Mouse (Mus musculus): Measurements from ENCODE around the gene Skap1. TPM values are rescaled to one million over a fixed set of nuclear protein-coding genes. Genes with fewer than 3 reads are reported as not detected.

Skap1 gene
- 1 to 10 TPM; 1.1 to 2.8 (median 2.3) TPM for total RNA-seq (2022)

DNA sequence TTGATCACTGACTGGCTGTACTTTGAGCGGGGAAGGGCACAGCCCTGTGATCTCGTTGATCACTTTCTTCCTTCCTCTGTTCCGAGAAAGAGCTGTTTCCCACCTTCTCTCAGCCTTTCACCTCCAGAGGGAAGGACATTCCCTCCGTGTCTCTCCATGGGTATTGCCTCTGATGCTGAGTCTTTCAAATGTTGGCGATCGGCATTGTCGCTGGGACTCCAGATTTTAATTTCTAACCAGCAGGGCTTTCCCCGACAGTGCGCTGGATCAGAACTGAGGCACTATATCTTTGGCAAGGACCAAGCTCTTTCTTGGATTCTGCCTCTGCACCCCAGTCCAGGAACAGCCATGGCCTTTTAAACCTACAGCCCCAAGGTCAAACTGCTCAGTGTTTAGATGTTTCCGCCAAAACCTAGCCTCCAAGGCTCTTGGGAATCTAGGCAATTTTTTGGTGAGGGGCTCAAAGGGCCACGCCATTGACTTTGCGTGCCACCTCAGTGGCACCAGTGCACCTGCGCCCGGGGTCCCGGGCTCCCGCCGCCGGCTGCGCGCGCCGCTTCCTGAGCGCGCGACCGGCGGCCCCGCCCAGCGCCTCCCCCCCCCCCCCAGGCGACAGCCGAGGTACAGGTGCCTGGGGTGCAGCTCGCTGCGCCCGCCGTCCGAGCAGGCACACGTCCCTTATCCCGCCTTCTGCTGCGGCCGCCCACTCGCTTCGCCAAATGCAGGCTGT lies at the start of gene Skap1:
Gene Skap1 (plus strand): TSS at position 608 of the 730 bp plus-strand sequence.
- DNase-seq (ENCODE audit: low spot score in 2 of 2) = no peak

DNA sequence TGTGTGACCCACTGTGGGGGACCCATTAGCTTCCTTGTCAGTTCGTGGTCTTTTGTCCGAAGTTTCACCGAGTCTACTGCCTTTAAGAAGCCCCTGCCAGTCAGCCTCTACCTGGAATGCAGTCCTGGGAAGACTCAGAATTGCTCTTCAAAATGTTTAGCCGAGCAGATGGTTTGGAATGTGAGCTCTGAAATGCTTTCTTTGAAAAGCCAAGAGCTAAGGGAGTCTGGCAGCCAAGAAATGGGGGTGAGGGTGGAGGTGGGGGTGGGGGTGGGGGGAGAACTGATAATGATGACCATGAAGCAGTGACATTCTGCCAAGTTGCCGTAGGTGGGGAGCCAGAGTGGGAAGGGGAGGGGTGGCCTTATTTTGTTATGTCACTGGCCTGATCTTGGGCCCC lies 43.3 kb upstream of the Skap1 start:
- DNase-seq (ENCODE audit: low spot score in 2 of 2) = no peak

DNA sequence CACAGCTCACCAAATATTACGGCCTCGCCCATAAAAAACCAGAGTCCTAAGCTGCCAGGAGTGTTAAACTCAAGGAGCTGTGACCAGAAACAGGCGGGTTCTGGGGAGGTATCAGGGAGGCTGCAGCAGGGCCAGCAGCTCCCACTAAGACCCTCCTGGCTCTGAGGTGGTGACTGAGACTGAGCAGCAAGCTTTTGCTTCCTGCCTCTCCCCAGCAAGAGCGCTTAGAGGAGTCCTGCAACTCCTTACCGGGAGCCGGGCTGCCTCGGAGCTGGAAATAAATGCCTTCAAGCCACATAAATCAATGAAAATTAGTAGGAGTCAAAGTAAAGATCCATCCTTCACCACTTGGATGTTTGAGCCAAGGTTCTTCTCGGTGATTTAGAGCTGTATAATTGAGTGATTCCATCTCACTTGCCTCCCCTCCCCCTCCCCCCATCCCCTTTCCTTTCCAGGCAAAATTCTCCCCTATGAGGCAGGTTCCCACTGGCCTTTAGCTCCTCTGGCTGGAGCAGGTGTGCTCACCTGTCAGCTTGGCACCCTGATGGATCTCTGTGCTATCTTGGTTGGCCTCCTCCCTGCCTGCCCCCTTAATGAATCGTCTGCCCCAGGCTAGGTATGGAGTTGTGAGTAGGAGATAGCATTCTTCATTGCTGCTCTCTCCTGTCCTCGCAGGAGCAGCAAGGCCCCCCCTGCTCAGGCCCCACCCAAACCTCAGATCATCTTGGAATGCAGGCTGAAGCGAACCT lies 42.7 kb upstream of the Skap1 start:
- no peak for DNase-seq (ENCODE audit: low spot score in 2 of 2)

DNA sequence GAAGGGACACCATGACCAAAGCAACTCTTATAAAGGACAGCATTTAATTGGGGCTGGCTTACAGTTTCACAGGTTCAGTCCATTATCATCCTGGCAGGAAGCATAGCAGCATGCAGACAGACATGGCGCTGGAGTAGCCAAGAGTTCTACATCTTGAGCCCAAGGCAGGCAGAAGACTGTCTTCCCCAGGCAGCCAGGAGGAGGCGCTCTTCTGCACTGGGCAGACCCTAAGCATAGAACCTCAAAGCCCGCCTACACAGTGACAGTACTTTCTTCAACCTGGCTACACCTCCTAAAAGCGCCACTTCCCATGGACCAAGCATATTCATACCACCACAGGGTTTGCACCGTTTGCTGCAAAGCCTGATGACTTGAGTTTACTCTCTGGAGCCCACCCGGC lies 39.2 kb upstream of the Skap1 start:
- DNase-seq (ENCODE audit: low spot score in 2 of 2) = no peak

DNA sequence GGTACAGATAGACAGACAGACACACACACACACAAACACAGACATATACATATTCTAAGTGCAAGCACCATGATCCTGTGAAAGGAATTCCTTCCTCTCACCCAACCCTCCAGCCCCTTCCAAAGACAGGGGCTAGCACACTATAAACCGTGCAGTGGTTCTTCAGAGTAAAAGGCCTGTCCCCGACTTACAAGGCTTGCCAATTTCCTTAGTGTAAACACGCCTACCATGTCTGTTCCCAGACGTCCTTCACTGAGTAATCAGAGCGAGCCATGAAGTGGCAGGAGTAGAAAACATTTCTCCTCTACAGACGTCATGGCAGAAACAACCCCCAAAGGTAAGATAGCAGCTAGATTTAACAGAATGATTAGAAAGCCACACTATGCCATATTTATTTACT lies 38.2 kb upstream of the Skap1 start:
- DNase-seq (ENCODE audit: low spot score in 2 of 2) = no peak

DNA sequence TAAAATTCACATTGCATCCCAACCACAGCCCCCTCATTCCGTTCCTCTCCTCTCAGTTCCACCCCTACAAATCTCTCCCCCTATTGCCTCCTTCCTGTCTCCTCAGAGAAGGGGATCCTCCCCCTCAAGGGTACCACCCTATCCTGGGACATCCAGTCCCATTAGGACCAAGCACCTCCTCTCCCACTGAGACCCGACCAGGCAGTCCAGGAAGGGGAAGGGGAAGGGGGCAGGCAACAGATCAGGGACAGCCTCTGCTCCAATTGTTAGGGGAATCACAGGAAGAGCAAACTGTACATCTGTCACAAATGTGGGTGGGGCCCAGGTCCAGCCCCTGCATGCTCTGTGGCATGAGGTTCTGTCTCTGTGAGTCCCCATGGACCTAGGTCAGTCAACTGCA lies 37.6 kb upstream of the Skap1 start:
- DNase-seq (ENCODE audit: low spot score in 2 of 2) = no peak

DNA sequence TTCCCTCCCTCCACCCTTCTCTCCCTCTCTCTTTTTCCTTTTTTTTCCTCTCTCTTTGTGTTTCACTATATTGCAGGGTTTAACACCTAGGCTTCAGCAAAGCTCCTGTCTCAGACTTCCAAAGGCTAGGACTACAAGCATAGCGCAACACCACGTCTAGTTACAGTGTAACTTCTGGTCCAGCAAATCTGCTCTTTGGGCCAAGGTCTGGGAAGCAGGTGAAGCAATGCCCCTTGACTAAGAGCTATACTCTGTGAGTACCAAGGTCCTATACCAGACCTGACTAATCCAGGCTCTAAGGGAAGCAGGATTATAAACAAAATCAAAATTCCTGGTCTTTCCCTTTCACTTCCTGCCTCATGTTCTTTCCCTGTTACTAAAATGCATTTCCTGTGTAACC lies 35.3 kb upstream of the Skap1 start:
- no peak for DNase-seq (ENCODE audit: low spot score in 2 of 2)

DNA sequence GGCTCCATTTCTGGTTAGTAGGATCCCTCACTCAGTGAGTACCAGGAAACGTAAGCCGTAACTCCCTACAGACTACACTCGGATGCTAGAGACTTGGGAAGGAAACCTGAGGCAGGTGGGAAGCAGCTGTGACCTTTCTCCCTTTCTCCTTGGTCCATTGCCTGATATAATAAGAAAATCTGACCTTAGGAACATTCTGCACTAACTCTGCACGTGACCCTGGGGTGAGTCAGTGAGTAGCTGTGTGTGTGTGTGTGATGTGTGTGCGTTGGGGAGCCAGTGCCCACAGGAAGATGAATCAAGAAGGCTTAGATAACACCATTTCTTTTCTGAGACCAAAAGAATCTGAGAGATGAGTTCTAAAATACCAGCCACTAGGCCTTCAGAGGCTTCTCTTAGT lies 34.5 kb upstream of the Skap1 start:
- DNase-seq (ENCODE audit: low spot score in 2 of 2) = no peak

DNA sequence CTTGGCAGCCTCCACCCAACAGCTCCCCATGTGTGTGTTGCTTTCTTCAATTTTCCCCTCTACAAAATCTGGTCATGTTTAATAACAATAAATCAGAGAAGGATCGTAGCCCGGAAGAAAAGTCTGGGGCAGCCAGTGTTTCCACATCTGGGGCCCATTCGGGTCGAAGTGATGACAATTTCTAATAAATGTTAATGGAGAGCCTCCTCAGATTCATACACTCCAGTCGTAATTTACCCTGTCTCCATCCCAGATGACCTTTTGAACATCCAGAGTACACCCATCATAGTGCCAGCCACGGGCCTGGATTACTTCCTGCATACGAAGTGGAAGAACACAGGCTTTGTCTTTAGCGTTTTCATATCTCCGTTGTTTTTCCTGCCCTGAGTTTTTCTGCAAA lies 32.5 kb upstream of the Skap1 start:
- DNase-seq (ENCODE audit: low spot score in 2 of 2) = no peak

DNA sequence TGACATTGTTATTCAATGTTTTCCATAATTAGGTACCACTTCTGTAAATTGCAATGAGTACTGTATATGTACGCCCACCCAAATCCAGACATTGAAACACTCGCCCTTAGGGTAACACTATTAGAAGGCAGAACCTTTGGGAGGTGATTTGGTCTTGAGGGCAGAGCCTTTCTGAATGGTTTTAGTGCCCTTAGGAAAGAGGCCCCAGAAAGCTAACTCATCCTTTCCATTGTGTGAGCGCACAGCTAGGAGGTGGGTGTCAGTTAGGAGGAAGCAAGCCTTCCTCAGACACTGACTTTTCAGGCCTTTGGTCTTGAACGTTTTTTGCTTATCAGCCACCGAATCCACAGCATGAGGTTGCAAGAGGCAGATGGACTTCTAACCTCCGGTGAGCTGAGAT lies 29.5 kb upstream of the Skap1 start:
- DNase-seq (ENCODE audit: low spot score in 2 of 2) = no peak

DNA sequence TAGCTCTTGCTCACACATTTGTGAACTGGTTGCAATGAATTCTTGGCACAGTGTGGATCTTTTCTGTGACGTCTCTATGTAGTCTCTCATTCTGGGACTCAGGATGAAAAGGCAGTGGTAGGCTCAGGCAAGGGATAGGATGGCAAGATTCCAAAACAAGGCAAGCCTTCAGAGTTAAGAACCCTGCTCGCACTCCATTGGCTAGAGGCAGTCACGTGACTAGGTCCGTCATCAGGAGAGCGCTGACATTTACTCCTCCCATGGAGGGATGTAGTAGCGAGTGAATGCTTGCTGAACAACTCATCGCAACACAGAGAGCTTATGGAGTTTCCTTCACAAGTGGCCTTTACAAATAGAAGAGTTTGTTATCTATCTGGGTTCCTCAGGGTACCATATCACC lies 27.9 kb upstream of the Skap1 start:
- DNase-seq (ENCODE audit: low spot score in 2 of 2) = no peak

DNA sequence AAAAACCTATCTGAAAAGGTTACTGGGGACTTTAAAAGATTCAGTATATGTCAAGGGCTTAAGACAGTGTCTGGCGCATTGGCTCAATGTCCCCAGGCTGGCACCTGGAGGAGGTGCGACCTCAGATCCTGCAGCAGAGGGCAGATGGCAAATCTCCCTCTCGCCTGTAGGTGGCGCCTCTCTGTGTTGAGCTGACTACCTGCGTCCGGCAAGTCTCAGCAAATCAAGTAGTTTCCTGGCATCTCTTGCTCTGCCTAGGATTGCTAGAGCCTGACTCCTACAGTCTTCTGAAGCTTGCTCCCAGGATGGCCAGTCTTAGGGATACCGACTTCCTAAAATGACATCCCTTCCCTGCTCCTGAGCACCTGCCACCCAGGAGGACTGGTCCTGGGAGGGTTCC lies 25.6 kb upstream of the Skap1 start:
- DNase-seq (ENCODE audit: low spot score in 2 of 2) = peak; percentile 13 to 35

DNA sequence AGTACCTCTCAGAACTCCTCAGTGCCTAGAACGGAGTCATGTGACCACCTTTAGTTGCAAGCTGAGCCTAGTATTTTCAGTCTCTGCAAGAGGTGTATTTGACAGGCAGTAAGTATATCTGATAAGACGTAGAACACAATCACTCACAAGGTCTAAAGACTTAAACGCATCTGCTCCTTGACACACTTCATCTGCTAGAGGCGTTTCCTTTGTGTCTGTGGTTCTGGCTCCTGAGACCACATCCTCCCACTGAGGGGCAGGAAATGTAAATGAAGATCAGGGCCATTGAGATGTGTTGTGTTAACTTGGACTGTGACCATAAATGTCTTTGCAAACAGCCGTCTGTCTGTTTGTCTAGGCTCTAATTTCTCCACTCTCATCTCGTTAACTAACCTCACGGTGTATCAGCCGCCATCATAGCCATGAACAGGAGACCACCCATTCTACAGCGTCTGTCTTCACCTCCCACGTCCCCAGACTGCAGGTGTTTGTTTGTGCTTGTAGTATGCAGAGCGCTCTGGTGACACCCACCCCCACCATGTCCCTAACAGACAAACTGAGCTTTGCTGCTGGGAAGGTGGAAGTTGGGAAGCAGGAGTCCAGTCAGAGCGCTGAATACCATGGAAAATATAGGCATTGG lies 22.7 kb upstream of the Skap1 start:
- no peak for DNase-seq (ENCODE audit: low spot score in 2 of 2)

DNA sequence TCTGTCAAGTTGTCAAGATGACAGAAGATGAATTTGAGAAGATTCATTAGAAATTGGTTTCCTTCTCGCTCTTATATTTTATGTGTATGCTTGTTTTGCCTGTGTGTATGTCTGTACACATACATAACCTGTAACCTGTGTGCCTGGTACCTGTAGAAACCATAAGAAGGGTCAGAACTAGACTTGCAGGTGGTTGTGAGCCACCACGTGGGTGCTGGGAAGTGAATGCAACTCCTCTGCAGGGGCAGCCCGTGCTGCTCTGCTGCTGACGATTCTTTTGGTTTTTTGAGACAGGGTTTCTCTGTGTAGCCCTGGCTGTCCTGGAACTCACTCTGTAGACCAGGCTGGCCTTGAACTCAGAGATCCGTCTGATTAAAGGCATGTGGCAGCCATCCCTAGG lies 21.9 kb upstream of the Skap1 start:
- no peak for DNase-seq (ENCODE audit: low spot score in 2 of 2)

DNA sequence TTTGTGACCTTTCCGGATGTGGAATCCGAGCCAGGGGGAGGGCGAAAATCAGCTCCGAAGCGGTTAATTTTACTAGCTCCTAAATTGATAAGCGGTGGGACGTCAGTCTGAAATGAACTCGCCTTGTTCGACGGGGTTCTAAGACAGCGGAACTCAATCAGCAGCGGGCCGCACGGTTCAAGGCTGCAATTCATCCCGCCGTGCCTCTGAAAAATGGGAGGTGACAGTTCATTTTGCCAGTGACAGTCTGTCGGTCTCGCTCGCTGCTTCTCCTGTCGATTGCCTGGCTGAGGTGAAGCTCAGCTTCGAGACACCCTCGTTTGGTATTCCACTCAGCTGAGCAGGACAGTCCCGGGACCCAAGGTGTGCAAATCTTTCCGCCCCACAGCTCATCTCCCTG lies 16.5 kb upstream of the Skap1 start:
- DNase-seq (ENCODE audit: low spot score in 2 of 2) = no peak

DNA sequence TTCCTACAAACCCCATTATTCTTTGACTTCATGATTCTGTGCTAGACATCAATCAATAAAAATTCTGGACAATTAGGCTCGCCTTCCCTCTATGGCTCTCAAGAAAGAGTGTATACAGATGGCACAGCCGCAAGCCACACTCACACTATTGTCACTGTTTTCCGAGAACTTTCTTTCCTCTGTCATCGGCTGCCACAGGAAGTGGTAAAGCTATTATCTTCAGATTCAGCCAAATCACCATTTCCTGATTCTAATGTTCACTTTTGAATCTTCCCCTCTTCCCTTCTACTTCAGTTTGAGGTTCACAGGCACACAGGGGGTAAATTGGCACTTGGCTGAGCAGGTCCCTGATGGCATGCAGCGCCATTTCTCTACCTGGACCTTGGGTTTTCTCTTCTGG lies 9.3 kb upstream of the Skap1 start:
- DNase-seq (ENCODE audit: low spot score in 2 of 2) = no peak

DNA sequence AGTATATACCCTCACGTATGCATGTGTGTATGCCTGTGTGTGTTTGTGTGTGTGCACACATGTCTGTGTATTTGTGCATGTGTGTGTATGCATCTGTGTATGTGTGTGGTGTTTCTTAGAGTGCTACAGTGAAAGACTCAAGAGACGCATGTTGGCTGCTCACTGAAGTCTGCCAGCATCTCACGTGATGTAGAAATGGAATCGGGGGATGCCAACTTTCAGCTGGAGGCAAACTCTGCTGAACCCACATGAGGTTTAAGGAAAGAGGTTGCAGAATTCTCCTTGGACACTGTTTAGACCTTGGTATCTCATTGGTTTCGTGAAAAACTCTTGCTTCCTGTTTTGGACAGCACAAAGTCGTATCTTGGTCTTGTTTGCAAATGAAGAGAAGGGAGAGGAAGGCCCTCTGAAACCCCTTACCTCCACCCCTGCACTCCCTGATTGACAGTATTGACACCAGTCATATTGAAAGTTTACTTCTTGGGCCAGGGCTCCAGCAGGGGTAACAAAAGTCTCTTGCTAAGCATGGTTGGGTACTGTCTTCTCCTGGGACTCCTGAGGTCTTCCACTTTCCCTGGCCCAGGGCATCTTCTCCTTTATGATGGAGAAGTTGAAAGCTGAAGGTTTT lies 8.6 kb upstream of the Skap1 start:
- DNase-seq (ENCODE audit: low spot score in 2 of 2) = no peak

DNA sequence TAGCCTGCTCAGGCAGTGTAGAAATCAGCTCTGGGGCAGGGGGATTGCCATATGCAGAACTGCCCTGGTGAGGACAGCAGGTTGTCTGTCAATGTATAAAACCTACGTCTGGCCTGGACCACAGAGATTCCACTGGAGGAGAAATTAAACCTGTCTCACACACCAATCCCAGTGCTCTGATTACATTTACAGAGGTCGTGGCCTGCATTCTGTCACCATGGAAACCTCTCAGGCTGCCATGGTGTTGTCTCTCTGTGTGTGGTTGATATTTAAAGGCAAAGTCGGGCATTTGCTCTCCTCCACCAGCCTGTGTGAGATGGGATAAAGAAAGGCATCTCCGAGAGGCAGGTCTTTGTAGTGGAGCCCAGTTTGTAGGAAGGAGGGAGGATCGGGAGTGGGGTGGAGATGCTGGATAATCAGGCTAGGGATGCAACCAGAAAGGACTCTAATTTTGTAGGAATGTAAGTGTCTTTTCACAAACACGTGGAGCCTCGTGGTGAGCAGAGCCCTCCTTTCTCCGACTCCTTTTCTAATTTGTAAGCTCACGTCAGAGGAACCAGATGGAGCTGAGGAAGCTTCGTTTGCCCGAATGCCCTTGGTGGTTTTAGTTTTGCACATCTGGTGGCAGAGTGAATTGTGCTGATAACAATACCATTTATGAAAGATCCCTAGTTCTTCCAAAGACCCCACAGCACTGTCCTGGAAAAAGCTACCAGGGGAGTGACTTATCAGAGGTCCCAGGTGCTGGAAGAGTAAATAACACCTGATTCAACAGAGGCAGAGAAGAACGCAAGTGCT lies 7.7 kb upstream of the Skap1 start:
- DNase-seq (ENCODE audit: low spot score in 2 of 2) = no peak

DNA sequence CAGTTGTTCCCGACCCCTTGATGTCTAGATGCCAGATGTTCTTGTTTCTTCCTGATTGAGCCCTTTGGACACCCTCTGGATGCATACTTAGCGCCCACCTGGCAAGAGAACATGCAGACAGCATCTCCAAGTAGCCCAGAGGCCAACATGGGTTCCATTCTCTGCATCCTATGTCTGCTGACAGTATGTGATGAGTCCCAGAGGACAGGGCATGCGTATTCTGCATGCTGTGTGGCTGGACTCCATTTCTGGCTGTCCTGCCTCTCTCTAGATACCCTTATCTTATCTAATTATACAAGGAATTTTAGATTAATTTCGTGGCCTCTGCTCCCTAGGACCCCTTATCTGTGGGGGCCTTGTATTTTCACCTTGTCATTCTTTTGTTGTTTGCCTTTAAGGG lies 2.6 kb upstream of the Skap1 start:
- DNase-seq (ENCODE audit: low spot score in 2 of 2) = no peak

DNA sequence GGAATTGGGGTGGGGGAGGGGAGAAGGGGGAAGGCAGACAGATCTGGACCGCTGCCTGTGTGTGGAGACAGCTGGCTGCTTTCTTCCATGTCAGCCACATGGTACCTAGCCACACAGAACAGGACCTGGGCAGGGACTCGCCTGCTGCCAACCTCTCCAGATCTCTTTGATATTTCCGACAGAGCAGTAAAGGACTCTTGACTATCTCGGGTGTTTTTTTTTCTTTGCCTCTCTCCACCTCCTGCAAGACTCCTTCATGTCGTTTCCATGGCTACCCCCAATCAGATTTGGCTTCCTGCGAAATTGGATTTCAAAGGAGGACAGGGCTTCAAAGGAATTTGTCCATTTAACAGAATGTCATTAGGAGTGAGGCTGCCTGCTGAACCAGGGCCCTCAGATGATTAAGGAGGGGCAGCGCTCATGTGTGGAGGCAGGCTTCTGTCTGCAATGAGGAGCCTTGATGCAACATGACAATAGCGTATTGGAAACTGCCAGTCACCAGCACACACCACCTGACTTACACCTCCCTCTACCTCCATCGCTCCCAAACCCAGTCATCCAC lies 2.1 kb upstream of the Skap1 start:
- DNase-seq (ENCODE audit: low spot score in 2 of 2) = no peak

DNA sequence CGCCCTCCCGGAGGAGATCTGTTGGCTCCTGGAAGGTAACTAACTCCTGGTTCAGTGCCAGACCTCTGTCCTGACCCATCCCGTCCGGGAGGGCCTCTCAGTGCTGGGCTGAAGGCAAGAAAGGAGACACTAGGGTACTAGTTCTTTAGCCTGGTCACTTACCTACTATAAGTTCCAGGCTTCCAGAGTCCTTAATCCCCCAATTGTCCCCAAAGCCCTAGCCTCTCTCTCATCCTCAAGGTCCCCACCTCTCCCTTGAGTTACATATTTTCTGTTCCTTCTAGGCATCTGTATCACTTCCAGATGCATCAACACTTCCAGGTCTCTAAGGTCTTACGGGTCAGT lies 295 bp downstream of the Skap1 start:
- DNase-seq (ENCODE audit: low spot score in 2 of 2) = no peak
